Mouse (Mus musculus) frontal cortex, adult (tissue): ENCODE results near the gene Rgs14.

Experiments used
- ATAC-seq: cut with Nextera tagmentation; 2 replicates; pipeline ENCODE4 v1.9.2; 2017; ENCODE audit warnings: mild to moderate bottlenecking, moderate library complexity, mixed read lengths; ENCODE audit not compliant: low TSS enrichment

Gene Rgs14

GRCm38 (mm10) chr13:55346745-55347144 is 22.8 kb upstream of the Rgs14 start:
- no peak for ATAC-seq

- no peak for ATAC-seq
Measured at GRCm38 (mm10) chr13:55361145-55361544, 8.4 kb upstream of the Rgs14 start.

GRCm38 (mm10) chr13:55361974-55362452 is 7.5 kb upstream of the Rgs14 start:
- peak; percentile 17; the same call in 1 of the 2 replicates for ATAC-seq

GRCm38 (mm10) chr13:55362453-55363060 is 7.0 kb upstream of the Rgs14 start, which contains the start of gene Lman2:
Gene Lman2, minus strand, starts transcription at chr13:55362783.
- peak; percentile 98 for ATAC-seq

GRCm38 (mm10) chr13:55368401-55368800 is 1.1 kb upstream of the Rgs14 start:
- ATAC-seq, result no peak

GRCm38 (mm10) chr13:55370234-55370633 is 702 bp downstream of the Rgs14 start:
- ATAC-seq, result no peak

- ATAC-seq, result peak; percentile 58
Measured at GRCm38 (mm10) chr13:55371007-55371681, 1.6 kb downstream of the Rgs14 start.

- ATAC-seq, result no peak
Measured at GRCm38 (mm10) chr13:55371740-55372139, 2.2 kb downstream of the Rgs14 start.

- no peak for ATAC-seq
Measured at GRCm38 (mm10) chr13:55374206-55374924, 4.8 kb downstream of the Rgs14 start.

- peak; percentile 33; the same call in 1 of the 2 replicates for ATAC-seq
Measured at GRCm38 (mm10) chr13:55375877-55376276, 6.3 kb downstream of the Rgs14 start.

- ATAC-seq, result no peak
Measured at GRCm38 (mm10) chr13:55378907-55379580, 9.5 kb downstream of the Rgs14 start.

GRCm38 (mm10) chr13:55381790-55382189 is 12.3 kb downstream of the Rgs14 start:
- ATAC-seq, result peak; percentile 75

- no peak for ATAC-seq
Measured at GRCm38 (mm10) chr13:55390644-55391043, 21.1 kb downstream of the Rgs14 start.

- ATAC-seq, result no peak
Measured at GRCm38 (mm10) chr13:55391626-55392029, 22.1 kb downstream of the Rgs14 start.

- no peak for ATAC-seq
Measured at GRCm38 (mm10) chr13:55392933-55393332, 23.4 kb downstream of the Rgs14 start.

- no peak for ATAC-seq
Measured at GRCm38 (mm10) chr13:55398088-55398487, 28.6 kb downstream of the Rgs14 start, which contains the start of gene Slc34a1. Gene Slc34a1, plus strand, starts transcription at chr13:55398187.

GRCm38 (mm10) chr13:55399300-55400038 is 29.9 kb downstream of the Rgs14 start:
- ATAC-seq, result no peak

- ATAC-seq, result no peak
Measured at GRCm38 (mm10) chr13:55400039-55400346, 30.5 kb downstream of the Rgs14 start.

GRCm38 (mm10) chr13:55403266-55403665 is 33.7 kb downstream of the Rgs14 start:
- ATAC-seq, result no peak

- ATAC-seq, result peak; percentile 89
Measured at GRCm38 (mm10) chr13:55403935-55404852, 34.7 kb downstream of the Rgs14 start.
